Mouse (Mus musculus) G1E (cell line): ENCODE measurements around the gene Abcd3.

ENCODE experiments used
- CTCF ChIP-seq: IDR thresholded peaks from 2 replicates; pipeline ENCODE4 v1.5.1; 2012; ENCODE audit warnings: low read depth, low read length, inconsistent platforms, mixed read lengths
- GATA1 ChIP-seq: IDR thresholded peaks from 2 replicates; pipeline ENCODE4 v1.6.1; 2012; ENCODE audit warnings: borderline replicate concordance, low read length, inconsistent platforms, mixed read lengths
- GATA2 ChIP-seq: IDR thresholded peaks from 2 replicates; pipeline ENCODE4 v1.6.1; 2012; ENCODE audit warnings: low read depth, low read length, inconsistent platforms, borderline replicate concordance
- TAL1 ChIP-seq: conservative IDR thresholded peaks from 2 replicates; pipeline ENCODE4 v1.6.1; 2012; ENCODE audit warnings: low read depth, low read length, inconsistent platforms, mixed read lengths

DNA sequence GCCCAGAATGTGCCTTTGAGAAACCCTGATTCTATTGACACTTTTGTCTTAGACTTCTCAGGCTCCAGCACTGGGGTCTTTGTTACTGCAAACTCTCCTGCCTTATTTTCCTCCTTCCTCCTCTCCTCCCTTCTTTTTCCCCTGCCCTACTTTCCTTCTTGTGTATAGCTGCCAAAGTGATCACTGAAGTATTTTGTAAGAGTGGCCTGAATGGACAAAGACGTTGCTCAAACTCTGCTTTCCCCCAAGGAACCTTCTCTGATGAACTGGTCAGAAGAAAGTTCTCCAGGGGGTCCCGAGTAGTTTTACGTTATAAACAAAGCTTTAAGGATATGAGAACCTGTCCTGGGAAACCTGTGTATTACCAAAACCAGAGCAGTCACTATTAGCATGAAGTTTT is 95.4 kb downstream of the Abcd3 start:
- TF ChIP-seq CTCF (no peak), GATA1 (no peak), GATA2 (no peak), TAL1 (no peak)
